Mouse (Mus musculus) hindbrain, embryonic 16.5 days (tissue): ENCODE measurements at regions not wholly inside any gene's neighbourhood (a gene's known extent, or its start where the extent isn't known, plus 50 kb on each side); places are given as distances from the start of the nearest gene placed in this dataset.

ENCODE experiments used
- ATAC-seq: fragments of 200-750 bp; cut with Nextera tagmentation; 2 replicates; pipeline ENCODE4 v1.8.0; 2017; ENCODE audit warnings: moderate TSS enrichment, moderate library complexity
- H3K27ac ChIP-seq: fragments of 300-500 bp; sonication (generic); 2 replicates; pipeline ENCODE4 v1.5.1; 2014; ENCODE audit warnings: low read depth, mild to moderate bottlenecking, control low read depth, low read length, moderate library complexity
- H3K27me3 ChIP-seq: fragments of 300-500 bp; sonication (generic); replicated peaks from 2 replicates; pipeline ENCODE4 v1.6.1; 2014; ENCODE audit warnings: low read length; ENCODE audit not compliant: control insufficient read depth, insufficient read depth
- H3K36me3 ChIP-seq: fragments of 300-500 bp; sonication (generic); 2 replicates; pipeline ENCODE4 v1.6.1; 2014; ENCODE audit warnings: mild to moderate bottlenecking, low read length, moderate library complexity, mixed read lengths; ENCODE audit not compliant: control insufficient read depth, insufficient read depth
- H3K4me1 ChIP-seq: fragments of 300-500 bp; sonication (generic); 2 replicates; pipeline ENCODE4 v1.6.1; 2014; ENCODE audit warnings: low read depth, low read length; ENCODE audit not compliant: control insufficient read depth, insufficient read depth
- H3K4me2 ChIP-seq: fragments of 300-500 bp; sonication (generic); 2 replicates; pipeline ENCODE4 v1.6.1; 2014; ENCODE audit warnings: mild to moderate bottlenecking, low read length, control low read depth, moderate library complexity
- H3K4me3 ChIP-seq: fragments of 300-500 bp; sonication (generic); 2 replicates; pipeline ENCODE4 v1.5.1; 2014; ENCODE audit warnings: mild to moderate bottlenecking, low read length, control low read depth, moderate library complexity
- H3K9ac ChIP-seq: fragments of 300-500 bp; sonication (generic); 2 replicates; pipeline ENCODE4 v1.6.1; 2014; ENCODE audit warnings: low read depth, mild to moderate bottlenecking, control low read depth, low read length, moderate library complexity
- H3K9me3 ChIP-seq: fragments of 300-500 bp; sonication (generic); 2 replicates; pipeline ENCODE4 v1.6.1; 2014; ENCODE audit warnings: mild to moderate bottlenecking, low read length, moderate library complexity; ENCODE audit not compliant: control insufficient read depth
- WGBS: fragments of 180-500 bp; shearing (Covaris S2); extraction: QIAGEN DNeasy Blood & Tissue Kit; methylation state at CpG from one replicate; pipeline ENCODE4 v1.1.7; 2014; 5-methylcytosine and 5-hydroxymethylcytosine counted together

GRCm38 (mm10) chr7:37338067-37338501 is 435.4 kb downstream of the Zfp536 start:
- Histone ChIP-seq H3K27ac (peak overlapping the region; percentile 79), H3K9ac (peak overlapping the region; percentile 11), H3K27me3 (no peaks in the 10 kb centered on the region), H3K4me1 (peaks cover 39% of the 10 kb centered on the region), H3K4me2 (peak overlapping the region; percentile 18), H3K9me3 (no peaks in the 10 kb centered on the region), H3K36me3 (no peaks in the 10 kb centered on the region), H3K4me3 (no peak overlapping the region)
- no peak for ATAC-seq
- WGBS: 20% methylated on average over 11 of the region's 11 CpGs

- peak overlapping the region; percentile 69 for H3K4me2 ChIP-seq
- H3K4me3 ChIP-seq: peak overlapping the region; percentile 37
- H3K36me3 ChIP-seq: no peaks in the 10 kb centered on the region
- 15% methylated on average over 11 of the region's 11 CpGs for WGBS
- H3K27me3 ChIP-seq: no peaks in the 10 kb centered on the region
- peak overlapping the region; percentile 58 for H3K9ac ChIP-seq
- ATAC-seq: peak; percentile 51
- peak overlapping the region; percentile 51 for H3K27ac ChIP-seq
- no peaks in the 10 kb centered on the region for H3K9me3 ChIP-seq
- peaks cover 31% of the 10 kb centered on the region for H3K4me1 ChIP-seq
Observed at GRCm38 (mm10) chr7:37342613-37343012, 430.8 kb downstream of the Zfp536 start.

DNA sequence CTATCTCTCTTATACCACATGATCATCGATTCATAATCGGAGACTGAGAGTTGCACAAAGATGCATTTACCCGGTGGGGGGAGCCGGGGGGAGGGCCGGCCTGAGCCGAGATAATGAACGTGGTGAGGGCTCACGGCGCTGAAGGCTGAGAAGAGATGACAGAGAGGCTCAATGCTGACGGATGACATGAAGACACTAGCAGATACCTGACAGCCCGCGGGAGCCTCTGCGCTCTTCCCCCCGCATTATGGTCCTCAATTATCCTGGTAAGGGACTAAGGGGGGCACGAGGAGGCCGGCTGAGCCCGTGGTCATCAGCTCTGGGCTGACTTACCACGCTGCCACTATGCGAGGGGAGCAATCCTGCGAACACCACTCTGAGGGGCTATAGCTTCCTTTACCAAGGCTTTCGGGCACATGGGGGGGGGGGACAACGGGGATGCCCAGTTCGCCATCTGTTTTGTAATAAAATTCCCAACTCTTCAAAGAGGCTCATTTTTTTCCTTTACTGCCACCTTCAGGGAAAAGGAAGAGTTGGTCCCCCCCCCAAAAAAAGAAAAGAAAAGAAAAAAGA is 430.3 kb downstream of the Zfp536 start:
- Histone ChIP-seq H3K9ac (peak overlapping the region; percentile 58), H3K4me3 (peak overlapping the region; percentile 37), H3K27me3 (no peaks in the 10 kb centered on the region), H3K4me2 (peak overlapping the region; percentile 69), H3K9me3 (no peaks in the 10 kb centered on the region), H3K36me3 (no peaks in the 10 kb centered on the region), H3K27ac (peak overlapping the region; percentile 9; the same call in 1 of the 2 replicates), H3K4me1 (peaks cover 26% of the 10 kb centered on the region)
- 13% methylated on average over 23 of the region's 23 CpGs for WGBS
- ATAC-seq: peak; percentile 53

- Histone ChIP-seq H3K4me2 (peak overlapping the region; percentile 69), H3K27me3 (no peaks in the 10 kb centered on the region), H3K36me3 (no peaks in the 10 kb centered on the region), H3K9ac (peak overlapping the region; percentile 1; the same call in 1 of the 2 replicates), H3K4me1 (peaks cover 21% of the 10 kb centered on the region), H3K4me3 (peak overlapping the region; percentile 37; the same call in 1 of the 2 replicates), H3K9me3 (no peaks in the 10 kb centered on the region), H3K27ac (no peak overlapping the region)
- 19% methylated on average over 18 of the region's 18 CpGs for WGBS
- 0 out of 2 replicates have a peak, but pooled peaks have one; percentile 22 for ATAC-seq
Observed at GRCm38 (mm10) chr7:37343691-37344233, 429.7 kb downstream of the Zfp536 start.

- Histone ChIP-seq H3K36me3 (no peaks in the 10 kb centered on the region), H3K4me3 (no peak overlapping the region), H3K27ac (no peak overlapping the region), H3K4me1 (peaks cover 21% of the 10 kb centered on the region), H3K9ac (no peak overlapping the region), H3K9me3 (no peaks in the 10 kb centered on the region), H3K4me2 (0 out of 2 replicates have a peak overlapping the region, but pooled peaks have one; percentile 12), H3K27me3 (no peaks in the 10 kb centered on the region; the same call in 1 of the 2 replicates)
- ATAC-seq: peak; percentile 38; the same call in 1 of the 2 replicates
- 1% methylated on average over 10 of the region's 10 CpGs for WGBS
Observed at GRCm38 (mm10) chr7:37346041-37346440, 427.4 kb downstream of the Zfp536 start.

DNA sequence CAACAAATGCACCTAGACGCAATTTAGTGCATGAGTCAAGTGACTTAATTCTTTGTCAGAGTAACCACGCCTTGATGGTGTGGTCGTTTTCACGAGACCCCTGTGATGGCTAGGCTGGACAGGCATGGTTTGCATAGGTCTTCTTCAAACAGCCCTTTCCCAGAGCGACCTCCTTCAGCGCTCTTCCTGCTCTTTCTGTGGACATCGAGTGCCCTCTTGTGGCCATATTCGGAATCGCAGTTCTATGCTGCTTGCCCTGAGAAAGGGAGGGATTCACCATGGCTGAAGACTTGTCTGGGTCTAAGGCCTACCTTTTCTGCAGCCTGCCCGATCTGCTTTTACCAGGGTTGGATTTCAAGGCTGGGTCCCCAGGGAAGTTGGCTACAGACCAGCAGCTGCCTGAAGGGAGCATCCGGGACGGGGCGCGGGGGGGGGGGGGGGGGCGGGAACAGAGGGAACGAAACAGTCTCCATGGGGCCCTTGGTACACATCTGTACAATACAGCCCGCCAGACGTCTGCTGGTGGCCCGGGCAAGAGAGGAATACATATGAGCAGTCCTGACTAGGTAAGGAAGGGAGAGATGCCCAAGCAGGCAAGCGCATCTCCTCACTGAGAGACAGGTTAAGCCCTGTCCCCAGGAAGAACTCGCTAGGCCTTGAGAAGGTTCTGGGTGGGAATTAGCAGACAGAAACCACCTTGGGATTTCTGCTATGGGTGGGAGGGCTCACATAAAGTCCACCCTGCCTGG is 415.6 kb downstream of the Zfp536 start:
- H3K4me3 ChIP-seq: no peak overlapping the region
- H3K4me1 ChIP-seq: peaks cover 11% of the 10 kb centered on the region
- H3K36me3 ChIP-seq: no peaks in the 10 kb centered on the region
- H3K9me3 ChIP-seq: no peaks in the 10 kb centered on the region
- no peaks in the 10 kb centered on the region for H3K27me3 ChIP-seq
- peak; percentile 68 for ATAC-seq
- H3K9ac ChIP-seq: 0 out of 2 replicates have a peak overlapping the region, but pooled peaks have one; percentile 38
- peak overlapping the region; percentile 33 for H3K4me2 ChIP-seq
- no peak overlapping the region for H3K27ac ChIP-seq
- 16% methylated on average over 20 of the region's 21 CpGs for WGBS

- H3K9ac ChIP-seq: no peak overlapping the region
- no peaks in the 10 kb centered on the region for H3K9me3 ChIP-seq
- H3K4me3 ChIP-seq: no peak overlapping the region
- 76% methylated on average over 4 of the region's 4 CpGs for WGBS
- peaks cover 15% of the 10 kb centered on the region for H3K4me1 ChIP-seq
- no peaks in the 10 kb centered on the region for H3K27me3 ChIP-seq
- no peak overlapping the region for H3K4me2 ChIP-seq
- H3K27ac ChIP-seq: no peak overlapping the region
- ATAC-seq: no peak
- no peaks in the 10 kb centered on the region for H3K36me3 ChIP-seq
Observed at GRCm38 (mm10) chr7:37358492-37358891, 414.9 kb downstream of the Zfp536 start.

GRCm38 (mm10) chr7:37359473-37359872 is 414.0 kb downstream of the Zfp536 start:
- no peaks in the 10 kb centered on the region for H3K27me3 ChIP-seq
- WGBS: 69% methylated on average over 8 of the region's 8 CpGs
- no peaks in the 10 kb centered on the region for H3K36me3 ChIP-seq
- no peak overlapping the region for H3K4me2 ChIP-seq
- H3K9ac ChIP-seq: no peak overlapping the region
- H3K9me3 ChIP-seq: no peaks in the 10 kb centered on the region
- no peak overlapping the region for H3K4me3 ChIP-seq
- peaks cover 22% of the 10 kb centered on the region for H3K4me1 ChIP-seq
- ATAC-seq: no peak
- H3K27ac ChIP-seq: no peak overlapping the region

- Histone ChIP-seq H3K4me1 (peaks cover 23% of the 10 kb centered on the region), H3K36me3 (no peaks in the 10 kb centered on the region), H3K9ac (no peak overlapping the region), H3K27me3 (no peaks in the 10 kb centered on the region), H3K27ac (no peak overlapping the region), H3K4me3 (no peak overlapping the region), H3K9me3 (no peaks in the 10 kb centered on the region), H3K4me2 (no peak overlapping the region)
- 12% methylated on average over 3 of the region's 3 CpGs for WGBS
- no peak for ATAC-seq
Observed at GRCm38 (mm10) chr7:37360171-37360570, 413.3 kb downstream of the Zfp536 start.
